Mouse (Mus musculus) megakaryocyte-erythroid progenitor cell, adult 5 weeks (primary cell): ENCODE measurements around the gene Vmn1r227. TPM values are rescaled to one million over a fixed set of nuclear protein-coding genes. Genes with fewer than 3 reads are reported as not detected.

Experiments
- polyA plus RNA-seq: library from polyadenylated mRNA; stranded (reverse); fragments of >175 nt; gene quantifications from 2 replicates; pipeline ENCODE4 v1.2.3, GENCODE M21; 2012

Vmn1r227 gene
- polyA plus RNA-seq: not detected in 2 replicates

GRCm38 (mm10) chr17:20729543-20729942 lies at the start of gene Vmn1r227:
Gene Vmn1r227, plus strand, starts transcription at chr17:20729843.

GRCm38 (mm10) chr17:20682543-20682942 lies 47.1 kb upstream of the Vmn1r227 start, which contains the start of gene Vmn1r226:
Gene Vmn1r226, plus strand, starts transcription at chr17:20682843.

DNA sequence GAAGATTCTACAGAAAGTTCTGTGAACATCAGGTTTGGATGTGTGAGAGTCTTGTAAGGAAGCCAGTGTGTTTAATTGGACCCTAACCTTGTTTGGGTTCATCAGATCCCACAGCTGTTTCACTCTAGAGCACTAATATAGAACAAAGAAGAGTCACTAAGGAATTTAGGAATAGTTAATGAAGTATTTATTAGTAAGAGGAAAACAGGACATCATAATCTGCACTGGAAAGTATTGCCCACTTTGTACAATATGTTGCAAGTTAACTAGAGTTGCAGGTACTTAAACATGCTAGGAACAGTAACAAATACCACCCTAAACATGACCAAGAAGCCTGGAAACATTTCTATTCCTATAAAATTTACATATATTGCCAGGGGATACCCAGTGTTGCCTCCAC lies 56.4 kb downstream of the Vmn1r227 start, which contains the start of gene Vmn1r228:
TSS of gene Vmn1r228 (minus strand) at position 101 of the 400 bp plus-strand sequence.

Other genes starting within 250 kb of the Vmn1r227 start
- not detected in 2 replicates for gene Vmn2r108, start 248.5 kb upstream of the Vmn1r227 start, polyA plus RNA-seq
- not detected in 2 replicates for gene Vmn1r225, start 231.7 kb upstream of the Vmn1r227 start, polyA plus RNA-seq
- gene Vmn2r109, start 165.1 kb upstream of the Vmn1r227 start, polyA plus RNA-seq: not detected in 2 replicates
- gene Vmn2r110, start 133.4 kb upstream of the Vmn1r227 start, polyA plus RNA-seq: 0.01 TPM in 1 of 2 replicates, not detected in the other
- gene Fpr-rs3, start 105.0 kb upstream of the Vmn1r227 start, polyA plus RNA-seq: not detected in 2 replicates
- 0.01 and 0.02 TPM in 2 replicates for gene Vmn1r226, start 47.0 kb upstream of the Vmn1r227 start, polyA plus RNA-seq
- not detected in 2 replicates for gene Vmn1r228, start 56.3 kb downstream of the Vmn1r227 start, polyA plus RNA-seq
- gene Vmn1r229, start 81.7 kb downstream of the Vmn1r227 start, polyA plus RNA-seq: not detected in 2 replicates
- gene Vmn1r230, start 110.6 kb downstream of the Vmn1r227 start, polyA plus RNA-seq: 0.01 TPM in 1 of 2 replicates, not detected in the other
- gene Vmn1r231, start 175.2 kb downstream of the Vmn1r227 start, polyA plus RNA-seq: not detected in 2 replicates
- not detected in 2 replicates for gene Vmn1r232, start 189.9 kb downstream of the Vmn1r227 start, polyA plus RNA-seq
- 201 and 215 TPM in 2 replicates for gene Ppp2r1a, start 215.5 kb downstream of the Vmn1r227 start, polyA plus RNA-seq